Mouse (Mus musculus) granulocyte monocyte progenitor cell, adult 5-6 weeks (primary cell): ENCODE measurements around the gene Unc13d. TPM values are rescaled to one million over a fixed set of nuclear protein-coding genes. Genes with fewer than 3 reads are reported as not detected.

Experiments
- ATAC-seq: replicated peaks from 2 replicates; pipeline ENCODE4 v1.8.0; 2016; ENCODE audit warnings: mild to moderate bottlenecking, moderate TSS enrichment, inconsistent platforms; ENCODE audit not compliant: poor library complexity, severe bottlenecking
- total RNA-seq, 2 experiments: library from RNA; stranded (forward) in 1 of 2; stranded (reverse) in 1 of 2; fragments of 200-712, 200-1000 nt in 1 of 2; fragments of >200 nt in 1 of 2; fragmentation: Nextera tagmentation in 1 of 2; gene quantifications; 2 replicates each; pipeline ENCODE4 v1.2.3; 2014 to 2017

Gene Unc13d
- total RNA-seq, 2 experiments from 2014 or later: 19.1 to 21.1 TPM

- no peak for ATAC-seq
Observed at GRCm38 (mm10) chr11:116057237-116057881, 20.4 kb downstream of the Unc13d start.

- ATAC-seq: no peak
Observed at GRCm38 (mm10) chr11:116055873-116056272, 21.9 kb downstream of the Unc13d start.

GRCm38 (mm10) chr11:116053510-116054229, 24.1 kb downstream of the Unc13d start:
- ATAC-seq: no peak

- ATAC-seq: no peak; the same call in 1 of the 2 replicates
Observed at GRCm38 (mm10) chr11:116050196-116050595, 27.6 kb downstream of the Unc13d start.

GRCm38 (mm10) chr11:116049610-116050009, 28.2 kb downstream of the Unc13d start:
- no peak for ATAC-seq

GRCm38 (mm10) chr11:116045173-116045572, 32.6 kb downstream of the Unc13d start:
- no peak for ATAC-seq

- ATAC-seq: no peak
Observed at GRCm38 (mm10) chr11:116043286-116043685, 34.5 kb downstream of the Unc13d start.

- no peak for ATAC-seq
Observed at GRCm38 (mm10) chr11:116042372-116043138, 35.2 kb downstream of the Unc13d start.

- no peak for ATAC-seq
Observed at GRCm38 (mm10) chr11:116041833-116042232, 35.9 kb downstream of the Unc13d start.

GRCm38 (mm10) chr11:116040593-116040992, 37.2 kb downstream of the Unc13d start:
- no peak for ATAC-seq

- ATAC-seq: no peak
Observed at GRCm38 (mm10) chr11:116037826-116038225, 39.9 kb downstream of the Unc13d start.

- no peak for ATAC-seq
Observed at GRCm38 (mm10) chr11:116036671-116037070, 41.1 kb downstream of the Unc13d start.

GRCm38 (mm10) chr11:116034584-116034983, 43.2 kb downstream of the Unc13d start:
- ATAC-seq: no peak

- peak; percentile 40 for ATAC-seq
Observed at GRCm38 (mm10) chr11:116030898-116031845, 46.6 kb downstream of the Unc13d start.

GRCm38 (mm10) chr11:116030088-116030897, 47.5 kb downstream of the Unc13d start, which contains the start of gene Unk:
Gene Unk, plus strand, starts transcription at chr11:116030322.
- ATAC-seq: peak; percentile 78

GRCm38 (mm10) chr11:116029086-116029865, 48.5 kb downstream of the Unc13d start:
- no peak for ATAC-seq

- no peak for ATAC-seq
Observed at GRCm38 (mm10) chr11:116028177-116028865, 49.4 kb downstream of the Unc13d start.

GRCm38 (mm10) chr11:116027756-116028155, 50.0 kb downstream of the Unc13d start, which contains the start of gene H3f3b:
Gene H3f3b, minus strand, starts transcription at chr11:116027962.
- 0 out of 2 replicates have a peak, but pooled peaks have one; percentile 0 for ATAC-seq
